Mouse (Mus musculus) embryonic facial prominence, embryonic 11.5 days (tissue): Measurements from ENCODE around the gene Rapgef3. TPM values are rescaled to one million over a fixed set of nuclear protein-coding genes. Genes with fewer than 3 reads are reported as not detected.

ENCODE experiments used
- ATAC-seq: fragments of 200-750 bp; cut with Nextera tagmentation; replicated peaks from 2 replicates; pipeline ENCODE4 v1.8.0; 2017; ENCODE audit warnings: low read depth; ENCODE audit not compliant: insufficient number of reproducible peaks, low FRiP score, low TSS enrichment
- DNase-seq: peaks from one replicate; pipeline ENCODE4 v3.0.0-alpha.2; 2015; ENCODE audit warnings: low spot score
- H3K27ac ChIP-seq: fragments of 300-500 bp; sonication (generic); replicated peaks from 2 replicates; pipeline ENCODE4 v1.5.1; 2014; ENCODE audit warnings: mild to moderate bottlenecking, low read depth, low read length, control low read depth
- H3K27me3 ChIP-seq: fragments of 300-500 bp; sonication (generic); 2 replicates; pipeline ENCODE4 v1.6.1; 2014; ENCODE audit warnings: mild to moderate bottlenecking, low read length, moderate library complexity, mixed read lengths; ENCODE audit not compliant: control insufficient read depth, insufficient read depth
- H3K36me3 ChIP-seq: fragments of 300-500 bp; sonication (generic); replicated peaks from 2 replicates; pipeline ENCODE4 v1.6.1; 2014; ENCODE audit warnings: low read depth, mild to moderate bottlenecking, low read length, moderate library complexity, mixed read lengths; ENCODE audit not compliant: control insufficient read depth, insufficient read depth
- H3K4me1 ChIP-seq: fragments of 300-500 bp; sonication (generic); 2 replicates; pipeline ENCODE4 v1.6.1; 2014; ENCODE audit warnings: low read length, mixed read lengths; ENCODE audit not compliant: control insufficient read depth, insufficient read depth
- H3K4me2 ChIP-seq: fragments of 300-500 bp; sonication (generic); 2 replicates; pipeline ENCODE4 v1.6.1; 2014; ENCODE audit warnings: low read depth, mild to moderate bottlenecking, control low read depth, low read length, moderate library complexity
- H3K4me3 ChIP-seq: fragments of 300-500 bp; sonication (generic); 2 replicates; pipeline ENCODE4 v1.5.1; 2014; ENCODE audit warnings: low read depth, low read length, control low read depth
- H3K9ac ChIP-seq: fragments of 300-500 bp; sonication (generic); replicated peaks from 2 replicates; pipeline ENCODE4 v1.6.1; 2014; ENCODE audit warnings: mild to moderate bottlenecking, control low read depth, low read length
- H3K9me3 ChIP-seq: fragments of 300-500 bp; sonication (generic); replicated peaks from 2 replicates; pipeline ENCODE4 v1.6.1; 2016; ENCODE audit warnings: mild to moderate bottlenecking, low read length, inconsistent platforms, mixed read lengths; ENCODE audit not compliant: control insufficient read depth
- WGBS: fragments of 180-500 bp; shearing (Covaris S2); extraction: QIAGEN DNeasy Blood & Tissue Kit; methylation state at CpG from one replicate; pipeline ENCODE4 v1.1.7; 2014; 5-methylcytosine and 5-hydroxymethylcytosine counted together
- polyA plus RNA-seq: library from polyadenylated mRNA; unstranded; fragments of >200 nt; fragmentation: Nextera tagmentation; extraction: Ambion mirVana; gene quantifications from 2 replicates; pipeline ENCODE4 v1.2.1, GENCODE M21; 2014

The Rapgef3 gene
- polyA plus RNA-seq, 1 experiment from 2014 or later = 2.4 TPM

DNA sequence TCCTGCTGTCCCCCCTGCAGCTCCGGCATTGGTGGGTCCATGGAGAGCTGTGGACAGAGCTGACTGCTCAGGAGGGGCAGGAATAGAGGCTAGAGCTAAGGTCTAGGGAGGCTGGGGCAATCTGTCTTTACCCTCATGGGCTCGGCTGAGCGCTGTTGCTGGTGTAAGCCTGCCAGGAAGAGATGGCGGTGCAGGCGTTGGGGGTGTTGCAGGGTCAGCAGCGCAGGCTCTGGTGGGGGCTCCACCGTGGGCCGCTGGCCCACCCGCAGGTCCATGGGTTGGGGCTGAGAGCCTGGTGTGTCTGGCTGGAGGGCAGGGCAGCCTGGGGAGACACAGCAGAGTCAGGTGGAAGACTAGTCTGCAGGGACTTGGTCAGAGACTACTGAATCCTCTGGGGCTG is 43.5 kb upstream of the Rapgef3 start:
- H3K9ac ChIP-seq = no peak overlapping the region

DNA sequence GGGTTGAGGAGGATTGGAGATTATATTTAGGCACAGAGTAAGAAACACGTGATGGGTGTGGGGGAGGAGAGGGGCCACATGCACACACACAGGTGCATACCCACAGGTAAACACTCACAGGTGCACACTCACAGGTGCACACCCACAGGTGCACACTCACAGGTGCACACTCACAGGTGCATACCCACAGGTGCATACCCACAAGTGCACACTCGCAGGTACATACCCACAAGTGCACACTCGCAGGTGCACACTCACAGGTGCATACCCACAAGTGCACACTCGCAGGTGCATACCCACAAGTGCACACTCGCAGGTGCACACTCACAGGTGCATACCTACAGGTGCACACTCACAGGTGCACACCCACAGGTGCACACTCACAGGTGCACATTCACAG is 42.6 kb upstream of the Rapgef3 start:
- no peak for DNase-seq
- no peaks in the 10 kb centered on the region for H3K27me3 ChIP-seq
- no peak overlapping the region for H3K9ac ChIP-seq
- H3K4me3 ChIP-seq = no peak overlapping the region
- H3K27ac ChIP-seq = no peak overlapping the region
- no peak for ATAC-seq
- H3K36me3 ChIP-seq = no peaks in the 10 kb centered on the region; the same call in none of the 2 replicates
- WGBS = 94% methylated on average over 5 of the region's 5 CpGs
- H3K4me1 ChIP-seq = no peaks in the 10 kb centered on the region
- no peaks in the 10 kb centered on the region for H3K9me3 ChIP-seq
- H3K4me2 ChIP-seq = no peak overlapping the region

More for the DNA sequence above, 43.5 kb upstream of the Rapgef3 start:
- no peak overlapping the region for H3K27ac ChIP-seq
- no peaks in the 10 kb centered on the region for H3K9me3 ChIP-seq
- H3K36me3 ChIP-seq = no peaks in the 10 kb centered on the region; the same call in none of the 2 replicates
- H3K4me3 ChIP-seq = no peak overlapping the region
- 85% methylated on average over 9 of the region's 9 CpGs for WGBS
- no peak overlapping the region for H3K4me2 ChIP-seq
- ATAC-seq (no peak), DNase-seq (no peak)
- no peaks in the 10 kb centered on the region for H3K4me1 ChIP-seq
- no peaks in the 10 kb centered on the region for H3K27me3 ChIP-seq

DNA sequence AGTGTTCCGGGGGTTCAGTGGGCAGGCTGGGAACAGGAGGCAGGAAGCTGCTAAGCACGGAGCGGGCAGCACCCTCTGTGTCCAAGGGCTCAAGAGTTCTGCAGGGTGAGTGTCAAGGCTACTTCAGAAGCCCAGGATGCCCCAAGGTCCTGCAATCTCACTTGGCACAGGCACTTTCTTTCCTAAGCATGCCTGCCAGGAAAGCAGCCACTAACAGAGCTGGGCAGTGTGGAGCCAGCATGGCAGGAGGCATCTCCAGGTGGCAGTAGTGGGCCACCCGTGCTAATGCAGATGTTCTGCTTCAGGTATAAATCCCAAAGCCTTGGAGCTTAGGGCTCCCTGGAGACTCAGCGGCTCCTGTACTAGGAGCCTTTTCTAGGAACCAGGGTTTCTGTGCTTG is 42.2 kb upstream of the Rapgef3 start:
- Histone ChIP-seq H3K27ac (no peak overlapping the region), H3K9me3 (no peaks in the 10 kb centered on the region), H3K27me3 (no peaks in the 10 kb centered on the region), H3K36me3 (no peaks in the 10 kb centered on the region; the same call in none of the 2 replicates), H3K4me3 (no peak overlapping the region), H3K9ac (no peak overlapping the region), H3K4me1 (no peaks in the 10 kb centered on the region), H3K4me2 (no peak overlapping the region)
- ATAC-seq = no peak
- no peak for DNase-seq
- 87% methylated on average over 5 of the region's 5 CpGs for WGBS

GRCm38 (mm10) chr15:97809206-97809605 is 41.4 kb upstream of the Rapgef3 start:
- no peaks in the 10 kb centered on the region; the same call in none of the 2 replicates for H3K36me3 ChIP-seq
- H3K27me3 ChIP-seq = no peaks in the 10 kb centered on the region
- DNase-seq (no peak), ATAC-seq (no peak)
- no peak overlapping the region for H3K4me3 ChIP-seq
- H3K9me3 ChIP-seq = no peaks in the 10 kb centered on the region
- H3K4me2 ChIP-seq = no peak overlapping the region
- no peaks in the 10 kb centered on the region for H3K4me1 ChIP-seq
- no peak overlapping the region for H3K27ac ChIP-seq
- WGBS = 79% methylated on average over 14 of the region's 14 CpGs
- no peak overlapping the region for H3K9ac ChIP-seq

GRCm38 (mm10) chr15:97808532-97808931 is 40.8 kb upstream of the Rapgef3 start:
- no peaks in the 10 kb centered on the region for H3K4me1 ChIP-seq
- H3K9me3 ChIP-seq = no peaks in the 10 kb centered on the region
- ATAC-seq (0 out of 2 replicates have a peak, but pooled peaks have one; percentile 15), DNase-seq (no peak)
- H3K4me3 ChIP-seq = no peak overlapping the region
- no peaks in the 10 kb centered on the region for H3K27me3 ChIP-seq
- 81% methylated on average over 14 of the region's 14 CpGs for WGBS
- H3K4me2 ChIP-seq = no peak overlapping the region
- H3K36me3 ChIP-seq = no peaks in the 10 kb centered on the region; the same call in none of the 2 replicates
- no peak overlapping the region for H3K9ac ChIP-seq
- H3K27ac ChIP-seq = no peak overlapping the region

DNA sequence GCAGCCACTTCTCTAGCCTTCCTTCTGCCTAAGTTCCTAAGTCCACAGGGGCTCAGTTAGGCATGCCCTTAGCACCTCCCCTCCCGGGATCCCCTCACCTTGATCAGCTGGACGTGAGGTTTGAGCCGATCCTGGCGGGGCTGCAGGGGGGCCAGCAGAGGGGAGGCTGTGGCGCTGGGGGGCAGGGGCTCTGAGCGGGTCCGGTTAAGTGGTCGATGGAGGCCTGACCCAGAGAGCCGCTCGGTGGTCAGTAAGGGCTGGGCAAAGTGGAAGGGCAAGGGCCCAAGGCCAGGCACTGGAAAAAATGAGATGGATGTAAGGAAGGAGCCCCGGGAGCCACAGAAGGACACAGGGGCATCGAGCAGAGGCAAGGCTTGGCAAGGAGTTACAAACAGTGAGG is 40.1 kb upstream of the Rapgef3 start:
- no peak overlapping the region for H3K4me2 ChIP-seq
- H3K4me3 ChIP-seq = no peak overlapping the region
- 66% methylated on average over 12 of the region's 12 CpGs for WGBS
- no peak overlapping the region for H3K27ac ChIP-seq
- H3K4me1 ChIP-seq = no peaks in the 10 kb centered on the region
- H3K36me3 ChIP-seq = no peaks in the 10 kb centered on the region; the same call in none of the 2 replicates
- no peak for ATAC-seq
- no peak overlapping the region for H3K9ac ChIP-seq
- no peak for DNase-seq
- H3K27me3 ChIP-seq = no peaks in the 10 kb centered on the region
- no peaks in the 10 kb centered on the region for H3K9me3 ChIP-seq

DNA sequence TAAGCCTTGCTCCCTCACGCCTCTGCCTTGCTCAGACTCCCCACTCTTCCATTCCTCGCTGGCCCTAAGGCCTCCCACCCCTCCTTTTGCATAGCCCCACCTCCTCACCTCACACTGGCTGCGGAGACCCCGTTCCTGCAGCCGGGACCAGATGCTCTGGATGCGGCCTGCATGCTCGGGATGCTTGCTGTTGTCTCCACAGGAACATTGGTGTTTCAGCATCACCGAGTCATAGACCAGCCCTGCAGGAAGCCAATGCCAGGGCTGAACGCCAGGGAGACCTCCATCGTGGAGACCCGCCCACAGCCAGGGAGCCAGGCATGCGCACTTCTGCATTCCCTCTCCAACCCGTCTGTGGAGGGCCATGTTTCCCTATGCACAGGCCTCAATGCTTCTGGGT is 34.8 kb upstream of the Rapgef3 start:
- no peak overlapping the region for H3K27ac ChIP-seq
- ATAC-seq (0 out of 2 replicates have a peak, but pooled peaks have one; percentile 3), DNase-seq (peak; percentile 54)
- no peak overlapping the region; the same call in 1 of the 2 replicates for H3K4me2 ChIP-seq
- no peaks in the 10 kb centered on the region for H3K27me3 ChIP-seq
- H3K9me3 ChIP-seq = no peaks in the 10 kb centered on the region
- H3K4me1 ChIP-seq = no peaks in the 10 kb centered on the region
- no peaks in the 10 kb centered on the region; the same call in 1 of the 2 replicates for H3K36me3 ChIP-seq
- no peak overlapping the region for H3K4me3 ChIP-seq
- H3K9ac ChIP-seq = 0 out of 2 replicates have a peak overlapping the region, but pooled peaks have one; percentile 4
- 28% methylated on average over 13 of the region's 13 CpGs for WGBS

DNA sequence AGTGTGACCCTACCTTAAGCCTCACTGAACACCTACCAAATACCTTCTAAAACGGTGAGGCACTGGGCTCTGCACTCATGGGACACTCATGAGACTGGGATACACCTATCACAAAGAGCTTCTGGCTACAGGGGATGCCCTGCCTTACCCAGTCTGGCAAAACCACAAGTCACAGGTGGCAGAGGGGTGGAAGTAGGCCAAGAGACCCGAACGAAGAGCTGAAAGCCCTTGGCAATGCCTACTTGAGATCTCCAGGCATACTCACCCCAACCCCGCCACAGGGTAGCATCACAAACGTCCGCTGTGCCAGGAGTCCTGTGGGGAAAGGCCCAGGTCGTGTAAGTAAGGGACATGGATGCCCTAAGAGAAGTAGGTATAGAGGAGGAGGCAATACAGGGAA is 34.0 kb upstream of the Rapgef3 start:
- H3K9me3 ChIP-seq = no peaks in the 10 kb centered on the region
- H3K27me3 ChIP-seq = no peaks in the 10 kb centered on the region
- no peak overlapping the region for H3K4me3 ChIP-seq
- DNase-seq (no peak), ATAC-seq (no peak)
- H3K36me3 ChIP-seq = no peaks in the 10 kb centered on the region
- no peak overlapping the region for H3K27ac ChIP-seq
- WGBS = 80% methylated on average over 7 of the region's 7 CpGs
- H3K4me1 ChIP-seq = no peaks in the 10 kb centered on the region
- H3K9ac ChIP-seq = no peak overlapping the region
- no peak overlapping the region for H3K4me2 ChIP-seq
